Mouse (Mus musculus): ENCODE measurements around the gene Clic6. TPM values are rescaled to one million over a fixed set of nuclear protein-coding genes. Genes with fewer than 3 reads are reported as not detected.

Gene Clic6
- total and polyA plus RNA-seq, 2 experiments from 2014 or later: 3.5 to 6.2 TPM

DNA sequence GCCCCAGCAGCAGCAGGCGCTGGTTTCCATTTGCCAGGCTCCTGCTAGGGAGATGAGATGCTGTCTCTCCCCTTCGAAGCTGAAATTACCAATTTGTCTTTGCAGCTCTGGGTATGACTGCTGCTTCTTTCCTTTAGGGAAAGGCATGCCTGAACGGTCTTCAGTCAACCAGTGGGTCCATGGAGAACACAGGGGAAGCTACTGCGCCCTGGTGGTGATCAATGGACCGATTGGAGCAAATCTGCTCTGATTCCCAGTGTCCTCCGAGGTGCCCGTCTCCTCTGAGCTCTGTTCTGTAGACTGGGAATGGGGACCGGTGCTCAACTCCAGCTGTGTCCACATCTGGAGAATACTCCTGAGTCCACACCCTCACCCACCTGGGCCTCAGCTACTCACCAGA, 30.0 kb upstream of the Clic6 start:
- DNase-seq: no peak
- Histone ChIP-seq H3K36me3 (ENCODE audit: insufficient read depth) (peaks cover 8% of the 10 kb centered on the region; the same call in 1 of the 2 replicates), H3K4me3 (ENCODE audit: low read depth, low read length) (no peak overlapping the region), H3K9me3 (ENCODE audit: low read length) (no peaks in the 10 kb centered on the region), H3K9ac (no peak overlapping the region), H3K27ac (ENCODE audit: low read depth, low read length) (no peak overlapping the region), H3K4me2 (ENCODE audit: low read depth) (no peak overlapping the region), H3K4me1 (ENCODE audit: insufficient read depth) (no peaks in the 10 kb centered on the region), H3K27me3 (ENCODE audit: insufficient read depth, low read length) (no peaks in the 10 kb centered on the region)
- peak; percentile 36; the same call in 1 of the 2 replicates for TF ChIP-seq CTCF (IDR thresholded peaks at IDR 0.05; ENCODE audit: low read depth)
- 0 out of 2 replicates have a peak, but pooled peaks have one; percentile 26 for ATAC-seq
- 71% methylated on average over 8 of the region's 8 CpGs for WGBS

- no peaks in the 10 kb centered on the region for H3K4me1 ChIP-seq (ENCODE audit: insufficient read depth)
- DNase-seq (no peak), ATAC-seq (no peak)
- no peak overlapping the region for H3K4me3 ChIP-seq (ENCODE audit: low read depth, low read length)
- no peak overlapping the region for H3K4me2 ChIP-seq (ENCODE audit: low read depth)
- WGBS: 89% methylated on average over 5 of the region's 5 CpGs
- H3K9ac ChIP-seq: no peak overlapping the region
- 0 out of 2 replicates have a peak, but pooled peaks cover 5% of the 10 kb centered on the region for H3K36me3 ChIP-seq (ENCODE audit: insufficient read depth)
- no peaks in the 10 kb centered on the region for H3K27me3 ChIP-seq (ENCODE audit: insufficient read depth, low read length)
- TF ChIP-seq CTCF (IDR thresholded peaks at IDR 0.05; ENCODE audit: low read depth): no peak
- no peak overlapping the region for H3K27ac ChIP-seq (ENCODE audit: low read depth, low read length)
- H3K9me3 ChIP-seq (ENCODE audit: low read length): no peaks in the 10 kb centered on the region
Measured at GRCm38 (mm10) chr16:92455969-92456368, 29.6 kb upstream of the Clic6 start.

DNA sequence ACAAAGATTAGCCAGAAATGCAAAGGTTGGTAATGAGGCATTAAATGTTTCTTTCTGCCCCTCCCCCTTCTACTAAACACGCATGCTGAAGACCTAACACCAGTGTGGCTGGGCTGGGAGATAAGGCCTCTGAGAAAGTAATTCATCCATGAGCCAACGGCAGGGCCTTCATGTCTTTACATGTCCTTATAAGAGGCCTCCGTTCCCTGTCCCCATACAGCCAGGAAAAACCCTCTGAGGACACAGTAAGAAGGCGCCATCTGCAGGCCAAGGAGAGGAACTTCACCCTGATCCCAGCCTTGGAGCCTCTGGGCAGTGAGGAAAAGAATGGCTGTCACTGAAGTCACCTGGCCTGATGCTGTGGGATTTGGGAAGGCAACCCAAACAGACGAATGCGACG, 27.9 kb upstream of the Clic6 start:
- no peaks in the 10 kb centered on the region for H3K4me1 ChIP-seq (ENCODE audit: insufficient read depth)
- ATAC-seq: peak; percentile 78
- 19% methylated on average over 7 of the region's 7 CpGs for WGBS
- H3K36me3 ChIP-seq (ENCODE audit: insufficient read depth): 0 out of 2 replicates have a peak, but pooled peaks cover 5% of the 10 kb centered on the region
- peak; percentile 95 for TF ChIP-seq CTCF (IDR thresholded peaks at IDR 0.05; ENCODE audit: low read depth)
- no peak overlapping the region for H3K27ac ChIP-seq (ENCODE audit: low read depth, low read length)
- H3K4me2 ChIP-seq (ENCODE audit: low read depth): no peak overlapping the region
- no peak overlapping the region for H3K9ac ChIP-seq
- no peak overlapping the region for H3K4me3 ChIP-seq (ENCODE audit: low read depth, low read length)
- peak; percentile 85 for DNase-seq
- no peaks in the 10 kb centered on the region for H3K27me3 ChIP-seq (ENCODE audit: insufficient read depth, low read length)
- H3K9me3 ChIP-seq (ENCODE audit: low read length): no peaks in the 10 kb centered on the region

GRCm38 (mm10) chr16:92461412-92461811, 24.1 kb upstream of the Clic6 start:
- Histone ChIP-seq H3K9me3 (ENCODE audit: low read length) (no peaks in the 10 kb centered on the region), H3K27me3 (ENCODE audit: insufficient read depth, low read length) (no peaks in the 10 kb centered on the region)
- 70% methylated on average over 6 of the region's 6 CpGs for WGBS

GRCm38 (mm10) chr16:92464390-92464972, 21.1 kb upstream of the Clic6 start:
- ATAC-seq: no peak
- H3K9ac ChIP-seq: peak overlapping the region; percentile 75
- H3K9me3 ChIP-seq (ENCODE audit: low read length): no peaks in the 10 kb centered on the region
- peaks cover 18% of the 10 kb centered on the region; the same call in 1 of the 2 replicates for H3K4me1 ChIP-seq (ENCODE audit: insufficient read depth)
- 19% methylated on average over 14 of the region's 14 CpGs for WGBS
- H3K4me3 ChIP-seq (ENCODE audit: low read depth, low read length): peak overlapping the region; percentile 83
- H3K27me3 ChIP-seq (ENCODE audit: insufficient read depth, low read length): no peaks in the 10 kb centered on the region
- DNase-seq: no peak
- H3K27ac ChIP-seq (ENCODE audit: low read depth, low read length): peak overlapping the region; percentile 78; the same call in 1 of the 2 replicates
- no peaks in the 10 kb centered on the region for H3K36me3 ChIP-seq (ENCODE audit: insufficient read depth)
- TF ChIP-seq CTCF (IDR thresholded peaks at IDR 0.05; ENCODE audit: low read depth): no peak
- H3K4me2 ChIP-seq (ENCODE audit: low read depth): peak overlapping the region; percentile 74

More at GRCm38 (mm10) chr16:92461412-92461811, 24.1 kb upstream of the Clic6 start:
- peaks cover 18% of the 10 kb centered on the region; the same call in 1 of the 2 replicates for H3K4me1 ChIP-seq (ENCODE audit: insufficient read depth)
- H3K4me3 ChIP-seq (ENCODE audit: low read depth, low read length): no peak overlapping the region
- no peak overlapping the region for H3K27ac ChIP-seq (ENCODE audit: low read depth, low read length)
- H3K4me2 ChIP-seq (ENCODE audit: low read depth): no peak overlapping the region
- no peak overlapping the region for H3K9ac ChIP-seq
- no peak for TF ChIP-seq CTCF (IDR thresholded peaks at IDR 0.05; ENCODE audit: low read depth)
- ATAC-seq (no peak), DNase-seq (no peak)
- no peaks in the 10 kb centered on the region for H3K36me3 ChIP-seq (ENCODE audit: insufficient read depth)

DNA sequence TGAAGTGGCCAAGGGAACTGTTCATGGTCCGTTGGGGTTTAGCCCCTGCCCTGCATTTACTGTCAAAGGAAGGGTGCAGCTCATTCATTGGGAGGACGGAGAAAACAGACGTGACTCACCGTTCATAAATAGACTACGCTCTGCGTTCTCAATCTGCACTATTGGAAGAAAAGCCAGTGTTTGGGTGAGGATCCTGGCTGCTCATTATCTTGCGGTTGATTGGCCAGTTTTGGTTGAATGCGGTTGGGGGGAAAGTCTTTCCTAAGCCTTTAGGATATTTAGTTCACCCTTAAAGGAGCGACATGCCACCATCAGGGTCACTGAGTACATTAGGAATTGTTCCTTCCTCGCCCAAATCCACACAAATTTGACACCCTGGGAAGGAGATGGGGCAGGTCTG, 20.3 kb upstream of the Clic6 start:
- under 1% methylated on average over 10 of the region's 10 CpGs for WGBS
- H3K4me2 ChIP-seq (ENCODE audit: low read depth): peak overlapping the region; percentile 74
- TF ChIP-seq CTCF (IDR thresholded peaks at IDR 0.05; ENCODE audit: low read depth): no peak
- no peaks in the 10 kb centered on the region for H3K27me3 ChIP-seq (ENCODE audit: insufficient read depth, low read length)
- no peaks in the 10 kb centered on the region for H3K36me3 ChIP-seq (ENCODE audit: insufficient read depth)
- ATAC-seq (no peak; the same call in 1 of the 2 replicates), DNase-seq (peak; percentile 61)
- peaks cover 18% of the 10 kb centered on the region; the same call in 1 of the 2 replicates for H3K4me1 ChIP-seq (ENCODE audit: insufficient read depth)
- peak overlapping the region; percentile 78 for H3K27ac ChIP-seq (ENCODE audit: low read depth, low read length)
- peak overlapping the region; percentile 83 for H3K4me3 ChIP-seq (ENCODE audit: low read depth, low read length)
- no peaks in the 10 kb centered on the region for H3K9me3 ChIP-seq (ENCODE audit: low read length)
- H3K9ac ChIP-seq: peak overlapping the region; percentile 75
